Mouse (Mus musculus) lung, adult 2 months (tissue): ENCODE measurements around the gene Rrp12. TPM values are rescaled to one million over a fixed set of nuclear protein-coding genes. Genes with fewer than 3 reads are reported as not detected.

Experiments used
- DNase-seq: peaks from one replicate; pipeline ENCODE4 v3.0.0; 2022
- H3K4me1 ChIP-seq: fragments of 200-500 bp; 2 replicates; pipeline ENCODE4 v1.6.1; 2011; ENCODE audit warnings: low read length; ENCODE audit not compliant: control insufficient read depth, insufficient read depth
- H3K4me3 ChIP-seq: fragments of 200-500 bp; replicated peaks from 2 replicates; pipeline ENCODE3; 2011; ENCODE audit warnings: low read depth, mild to moderate bottlenecking, control low read depth, low read length; ENCODE audit errors: extremely low read depth
- CTCF ChIP-seq: fragments of 200-500 bp; IDR thresholded peaks from 2 replicates; pipeline ENCODE4 v1.5.1; 2011; ENCODE audit warnings: mild to moderate bottlenecking, low read length, control low read depth; ENCODE audit not compliant: insufficient read depth
- POLR2A ChIP-seq: fragments of 200-500 bp; IDR thresholded peaks from 2 replicates; pipeline ENCODE4 v1.6.1; 2011; ENCODE audit warnings: low read depth, mild to moderate bottlenecking, control low read depth, low read length, borderline replicate concordance; ENCODE audit errors: extremely low read depth
- WGBS: fragments of 180-500 bp; shearing (Covaris S2); methylation state at CpG from one replicate; pipeline ENCODE4 v1.1.7; 2018; 5-methylcytosine and 5-hydroxymethylcytosine counted together
- polyA plus RNA-seq: library from polyadenylated mRNA; depleted of rRNA; stranded (reverse); fragments of >200 nt; gene quantifications from 2 replicates; pipeline ENCODE4 v1.2.3, GENCODE M21; 2012

Gene Rrp12
- polyA plus RNA-seq, 1 experiment = 5.5 TPM

DNA sequence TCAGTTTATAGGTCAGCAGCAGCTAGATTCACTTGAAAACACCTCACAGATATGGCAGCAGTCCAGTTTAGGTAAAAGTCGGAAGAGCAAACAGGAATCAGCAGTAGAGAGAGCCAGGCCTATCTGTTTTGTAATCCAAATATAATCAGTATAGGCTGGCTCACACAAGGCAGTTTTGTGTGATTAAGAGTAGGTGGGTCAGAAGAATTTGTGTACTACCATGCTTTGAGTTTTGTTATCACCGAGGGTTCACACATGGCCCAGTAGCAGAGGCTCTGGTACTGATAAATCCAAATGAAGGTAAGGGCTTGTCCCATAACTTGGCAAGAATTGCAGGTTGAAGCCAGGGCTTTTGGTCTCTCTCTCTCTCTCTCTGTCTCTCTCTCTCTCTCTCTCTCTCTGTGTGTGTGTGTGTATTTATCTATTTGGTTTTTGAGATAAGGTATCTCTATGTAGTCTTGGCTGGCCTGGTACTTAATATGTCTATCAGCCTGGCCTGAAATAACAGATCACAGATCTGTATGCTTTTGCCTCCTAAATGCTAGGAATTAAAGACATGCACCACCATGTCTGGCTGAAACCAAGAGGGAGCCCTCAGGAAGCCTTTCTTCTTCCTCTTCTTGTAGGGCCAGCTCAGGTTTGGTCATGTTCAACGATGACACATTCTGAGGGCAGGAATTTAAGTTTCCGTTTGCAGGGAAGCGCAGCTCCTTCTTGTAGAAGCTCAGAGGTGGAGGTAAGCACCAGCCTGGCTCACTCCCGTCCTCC, 10.5 kb upstream of the Rrp12 start:
- TF ChIP-seq POLR2A = no peak
- no peak for TF ChIP-seq CTCF
- no peak for DNase-seq
- Histone ChIP-seq H3K4me3 (no peak overlapping the region), H3K4me1 (no peaks in the 10 kb centered on the region)
- 45% methylated on average over 6 of the region's 6 CpGs for WGBS

DNA sequence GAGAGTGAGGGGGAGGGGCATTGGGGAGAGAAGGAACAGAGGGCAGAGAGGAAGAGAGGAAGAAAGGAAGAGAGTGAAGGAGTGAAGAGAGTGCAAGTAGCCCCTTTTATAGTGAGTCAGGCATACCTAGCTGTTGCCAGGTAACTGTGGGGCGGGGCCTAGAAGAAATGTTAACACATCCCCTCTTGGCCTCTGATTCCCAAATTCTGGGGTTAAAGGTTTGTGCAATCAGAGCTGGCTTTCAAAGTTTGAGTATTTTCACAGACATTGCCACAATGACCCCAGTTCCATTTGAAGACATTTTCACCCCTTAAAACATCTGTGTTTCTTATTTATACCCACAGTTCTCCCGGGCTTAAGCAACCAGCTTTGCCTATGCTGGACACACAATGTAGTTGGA, 9.3 kb upstream of the Rrp12 start:
- WGBS = 75% methylated on average over 2 of the region's 2 CpGs
- Histone ChIP-seq H3K4me3 (no peak overlapping the region), H3K4me1 (no peaks in the 10 kb centered on the region)
- no peak for TF ChIP-seq CTCF
- DNase-seq = no peak

DNA sequence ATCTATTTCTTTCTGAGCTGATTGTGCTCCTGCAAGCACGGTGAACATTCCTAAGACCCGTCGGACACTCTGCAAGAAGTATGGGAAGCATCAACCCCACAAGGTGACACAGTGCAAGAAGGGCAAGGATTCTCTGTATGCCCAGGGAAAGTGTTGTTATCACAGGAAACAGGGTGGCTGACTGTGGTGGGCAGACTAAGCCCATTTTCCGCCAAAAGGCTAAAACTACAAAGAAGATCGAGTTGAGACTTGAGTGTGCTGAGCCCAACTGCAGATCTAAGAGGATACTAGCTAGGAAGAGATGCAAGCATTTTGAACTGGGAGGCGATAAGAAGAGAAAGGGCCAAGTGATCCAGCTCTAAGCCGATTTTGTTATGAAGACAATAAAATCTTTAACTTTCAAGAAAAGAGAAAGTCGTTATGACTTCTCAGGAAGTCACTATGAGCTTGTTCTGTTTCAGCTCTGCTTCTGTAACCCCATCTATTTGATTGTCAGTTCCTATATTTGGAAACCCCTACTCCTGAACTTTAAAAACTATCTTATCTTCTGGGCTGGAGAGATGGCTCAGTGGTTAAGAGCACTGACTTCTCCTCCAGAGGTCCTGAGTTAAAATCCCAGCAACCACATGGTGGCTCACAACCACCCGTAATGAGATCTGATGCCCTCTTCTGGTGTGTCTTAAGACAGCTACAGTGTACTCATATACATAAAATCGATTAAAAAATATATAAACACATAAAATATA, 7.0 kb upstream of the Rrp12 start:
- Histone ChIP-seq H3K4me3 (no peak overlapping the region), H3K4me1 (no peaks in the 10 kb centered on the region)
- DNase-seq = no peak
- TF ChIP-seq CTCF = no peak
- no peak for TF ChIP-seq POLR2A
- WGBS = 75% methylated on average over 10 of the region's 10 CpGs

DNA sequence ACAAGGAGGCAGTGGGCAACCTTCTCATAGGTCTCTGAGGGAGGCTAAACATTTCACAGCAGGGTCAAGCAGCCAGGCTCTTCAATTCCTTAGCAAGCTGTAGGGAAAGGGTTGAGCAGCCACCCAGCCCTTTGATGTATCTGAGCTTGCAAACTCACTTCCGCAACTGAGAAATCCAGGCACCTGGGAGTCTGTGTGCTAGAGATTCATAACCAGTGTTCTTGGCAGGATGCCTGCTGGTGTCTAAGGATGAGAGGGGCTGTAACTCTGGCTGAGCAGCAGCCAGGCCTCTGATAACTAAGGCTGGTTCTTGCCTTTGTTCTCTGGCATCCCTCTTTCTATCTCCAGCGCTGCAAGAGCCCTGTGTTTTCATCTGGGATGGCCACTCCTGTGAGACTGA, 5.7 kb upstream of the Rrp12 start:
- no peak for TF ChIP-seq POLR2A
- WGBS = 35% methylated on average over 2 of the region's 2 CpGs
- no peak overlapping the region for H3K4me3 ChIP-seq
- H3K4me1 ChIP-seq = no peaks in the 10 kb centered on the region
- DNase-seq = no peak

- WGBS = 71% methylated on average over 8 of the region's 8 CpGs
- TF ChIP-seq CTCF (no peak), POLR2A (no peak)
- Histone ChIP-seq H3K4me1 (no peaks in the 10 kb centered on the region), H3K4me3 (no peak overlapping the region)
- no peak for DNase-seq
These were observed 4.6 kb upstream of the Rrp12 start for GRCm38 (mm10) chr19:41900495-41901090.

- no peak overlapping the region for H3K4me3 ChIP-seq
- peak; percentile 12 for DNase-seq
- H3K4me1 ChIP-seq = no peaks in the 10 kb centered on the region
- 50% methylated on average over 4 of the region's 4 CpGs for WGBS
- TF ChIP-seq CTCF (peak; percentile 18; the same call in 1 of the 2 replicates), POLR2A (no peak)
These were observed 2.9 kb upstream of the Rrp12 start for GRCm38 (mm10) chr19:41898860-41899259.

DNA sequence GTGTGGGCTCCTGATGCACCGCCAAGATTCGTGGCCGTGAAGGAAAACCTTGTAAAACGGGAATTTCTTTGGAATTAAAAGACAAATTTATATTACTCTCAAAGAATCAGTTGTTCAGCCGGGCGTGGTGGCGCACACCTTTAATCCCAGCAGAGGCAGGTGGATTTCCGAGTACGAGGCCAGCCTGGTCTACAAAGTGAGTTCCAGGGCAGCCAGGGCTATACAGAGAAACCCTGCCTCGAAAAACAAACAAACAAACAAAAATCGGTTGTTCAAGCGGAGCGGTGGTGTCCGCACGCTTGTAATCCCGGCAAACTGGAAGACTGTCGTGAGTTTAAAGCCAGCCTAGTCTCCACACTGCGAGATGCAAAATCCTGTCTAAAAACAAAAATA, 342 bp upstream of the Rrp12 start:
- peak overlapping the region; percentile 74 for H3K4me3 ChIP-seq
- TF ChIP-seq POLR2A = no peak
- TF ChIP-seq CTCF = no peak
- H3K4me1 ChIP-seq = no peaks in the 10 kb centered on the region
- WGBS = 16% methylated on average over 18 of the region's 18 CpGs
- no peak for DNase-seq

DNA sequence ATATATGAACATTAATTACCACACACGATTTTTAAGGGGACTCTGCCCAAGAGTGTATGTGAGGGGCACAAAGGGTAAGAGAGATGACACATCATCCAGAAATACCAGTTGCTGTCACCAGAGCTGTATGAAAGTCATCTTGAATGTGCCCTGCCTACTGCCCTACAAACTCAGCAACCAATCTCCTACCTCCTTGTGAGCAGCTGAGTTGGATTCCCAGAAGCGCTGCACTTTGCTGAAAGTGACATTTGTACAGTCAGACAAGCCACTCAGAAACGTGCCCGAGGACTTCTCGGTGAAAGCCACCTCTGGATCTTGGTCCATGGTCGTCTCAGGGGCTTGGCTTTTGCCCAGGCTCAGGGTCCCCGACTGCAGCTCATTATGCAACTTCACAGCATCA, 1.0 kb downstream of the Rrp12 start:
- Histone ChIP-seq H3K4me3 (no peak overlapping the region), H3K4me1 (no peaks in the 10 kb centered on the region)
- WGBS = 29% methylated on average over 7 of the region's 7 CpGs
- TF ChIP-seq CTCF = no peak
- TF ChIP-seq POLR2A = no peak
- no peak for DNase-seq

GRCm38 (mm10) chr19:41888191-41888590, 7.8 kb downstream of the Rrp12 start:
- Histone ChIP-seq H3K4me3 (no peak overlapping the region), H3K4me1 (no peaks in the 10 kb centered on the region)
- no peak for TF ChIP-seq POLR2A
- TF ChIP-seq CTCF = no peak
- no peak for DNase-seq

DNA sequence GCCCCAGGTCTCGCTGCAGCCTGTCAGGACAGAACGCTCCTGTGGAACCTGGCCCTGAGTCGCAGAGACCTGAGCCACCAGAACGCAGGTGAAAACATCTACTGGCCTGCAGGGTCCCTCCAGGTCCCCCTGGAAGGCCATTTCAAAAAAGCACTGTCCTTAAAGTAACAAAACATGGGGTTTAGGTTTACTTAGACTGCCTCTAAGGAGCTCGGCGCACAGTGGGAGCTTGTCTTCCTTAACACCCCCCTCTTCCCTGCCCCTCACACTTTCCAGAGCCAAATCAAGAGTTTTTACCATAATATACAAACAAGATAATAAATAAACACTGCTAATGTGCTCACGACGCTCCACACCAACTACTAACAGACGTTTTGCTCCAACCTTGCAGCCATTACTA, 12.1 kb downstream of the Rrp12 start:
- DNase-seq = no peak
- H3K4me1 ChIP-seq = no peaks in the 10 kb centered on the region
- WGBS = 86% methylated on average over 9 of the region's 9 CpGs
- no peak overlapping the region for H3K4me3 ChIP-seq
- TF ChIP-seq CTCF = no peak
- TF ChIP-seq POLR2A = no peak
